Mouse (Mus musculus): ENCODE data around the gene 9230104L09Rik.
A peak's percentile ranks its signal among the peaks of the same experiment; 100 is the strongest.

DNA sequence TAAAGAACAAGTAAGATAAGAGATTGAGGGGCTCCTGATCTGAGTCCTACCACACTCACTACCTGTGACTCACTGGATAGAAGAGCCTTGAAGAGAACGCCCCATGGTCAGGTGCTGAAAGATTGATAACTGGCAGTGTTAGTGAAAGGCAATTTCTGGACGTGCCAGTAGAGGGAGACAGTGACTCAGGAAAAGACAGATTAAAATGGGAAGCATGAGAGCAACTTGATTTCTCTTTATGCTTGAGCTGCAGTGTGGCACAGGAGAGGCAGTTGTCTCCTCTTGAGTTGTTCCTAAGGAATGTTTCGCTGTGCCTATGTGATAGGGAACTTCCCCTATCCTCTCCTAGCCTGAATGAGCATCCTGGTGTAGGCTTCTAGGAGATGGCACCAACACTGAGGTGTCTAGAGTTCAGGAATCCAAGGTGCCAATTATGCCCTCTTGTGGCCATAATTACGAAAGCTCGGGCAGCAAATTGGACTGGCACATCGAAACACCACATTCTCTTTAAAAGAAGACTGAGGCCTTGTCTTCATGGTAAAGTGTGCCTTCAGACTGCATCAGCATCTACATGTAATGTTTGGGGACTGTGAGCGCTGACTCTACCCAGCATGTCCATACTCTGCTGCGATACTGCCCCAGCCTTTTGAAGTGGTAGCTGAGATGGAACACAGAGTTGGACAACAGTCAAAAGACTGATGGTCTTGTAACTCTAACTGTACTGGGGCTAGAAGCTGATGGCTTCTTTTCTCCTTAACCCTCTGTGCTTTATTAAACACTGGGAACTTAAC is 13.5 kb downstream of the 9230104L09Rik start:
- peak; percentile 86 for TF ChIP-seq CTCF (IDR thresholded peaks at IDR 0.05)
- no peak for TF ChIP-seq EP300 (IDR thresholded peaks at IDR 0.05)
